Mouse (Mus musculus) small intestine, adult 2 months (tissue): Measurements from ENCODE around the gene Pld3.

Experiments
- CTCF ChIP-seq: fragments of 200-500 bp; IDR thresholded peaks from 2 replicates; pipeline ENCODE4 v1.5.1; 2012; ENCODE audit warnings: low read depth, mild to moderate bottlenecking, control low read depth, inconsistent platforms, low read length, moderate library complexity, mixed read lengths; ENCODE audit not compliant: insufficient replicate concordance, insufficient read length; ENCODE audit errors: extremely low read depth
- POLR2A ChIP-seq: fragments of 200-500 bp; IDR thresholded peaks from 2 replicates; pipeline ENCODE4 v1.6.1; 2012; ENCODE audit warnings: low read depth, mild to moderate bottlenecking, control low read depth, inconsistent platforms, low read length, moderate library complexity

- TF ChIP-seq CTCF = no peak
- no peak for TF ChIP-seq POLR2A
Observed at GRCm38 (mm10) chr7:27543851-27544250, 9.2 kb downstream of the Pld3 start.
